ENCODE assay signal across 8 mouse cellular contexts in the genomic region with DNA sequence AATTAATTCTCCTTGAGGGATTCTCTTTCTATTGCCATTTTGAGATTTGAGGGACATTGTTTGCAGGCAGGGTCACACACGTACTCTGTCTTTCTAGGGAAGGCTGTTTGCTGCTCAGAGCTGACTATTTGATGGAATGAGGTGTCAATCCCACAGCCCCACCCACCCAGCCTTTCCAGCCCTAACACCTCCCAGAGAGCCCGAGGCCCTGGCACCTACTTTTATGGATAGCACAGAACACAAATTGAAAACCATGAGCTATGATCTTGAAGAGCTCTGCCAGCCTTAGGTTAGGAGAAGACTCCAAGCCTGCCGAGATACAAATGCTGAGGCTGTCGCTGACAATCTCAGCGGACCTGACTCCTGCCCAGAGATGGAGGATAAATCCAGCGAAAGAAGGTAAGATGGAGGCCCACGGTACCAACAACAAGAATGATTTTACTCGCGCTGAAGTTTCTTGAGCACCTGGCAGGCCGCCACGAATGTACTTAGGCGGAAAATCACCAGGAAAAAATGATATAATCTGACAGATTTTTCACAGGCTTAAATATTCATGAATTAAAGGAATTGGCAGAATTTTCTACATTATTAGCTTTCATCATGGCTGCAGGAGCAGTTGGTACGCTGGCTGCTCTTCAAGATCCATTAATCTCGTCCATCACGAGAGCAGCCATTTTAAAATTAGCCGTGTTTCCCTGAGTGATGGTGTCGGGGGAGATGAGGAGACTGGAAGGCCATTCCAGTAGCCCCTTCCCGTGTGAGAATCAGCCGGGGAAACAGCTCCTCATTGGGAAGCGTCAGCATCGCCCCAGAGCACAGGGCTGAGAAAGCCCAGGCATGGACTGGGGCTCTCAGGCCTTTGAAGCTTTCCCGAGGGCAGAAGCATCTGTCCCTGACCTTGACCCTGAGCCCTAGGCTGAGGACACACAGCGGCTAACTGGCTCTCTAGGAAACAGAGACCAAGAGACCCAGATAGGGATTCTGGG.
A peak's percentile ranks its signal among the peaks of the same experiment; 100 is the strongest.
DNase-seq lines count a peak whose midpoint lies in the region; ATAC-seq and TF ChIP-seq lines count a peak whose summit lies in the region.

No protein-coding gene starts in this region.

- H3K4me1 ChIP-seq in heart, postnatal 0 days (ENCODE audit: control insufficient read depth, insufficient read depth): no peaks in the 10 kb centered on the region

- no peak for TF ChIP-seq EP300 in heart, postnatal 0 days (IDR thresholded peaks at IDR 0.05; ENCODE audit: low read depth)

- 67% methylated on average over 23 of the region's 23 CpGs for WGBS in heart, postnatal 0 days

- ATAC-seq in heart, postnatal 0 days (ENCODE audit: insufficient read depth, low read depth): no peak
- ATAC-seq in erythroblast, adult 5-6 weeks (replicated peaks; ENCODE audit: low FRiP score, poor library complexity, severe bottlenecking): no peak

- no peaks in the 10 kb centered on the region for H3K36me3 ChIP-seq in heart, postnatal 0 days (replicated peaks; ENCODE audit: control insufficient read depth, insufficient read depth, low read length)

- H3K27me3 ChIP-seq in heart, postnatal 0 days (ENCODE audit: control insufficient read depth, insufficient read depth, low read length): peaks cover 38% of the 10 kb centered on the region

- H3K4me3 ChIP-seq in heart, postnatal 0 days (ENCODE audit: low read depth, low read length): no peak overlapping the region

- H3K9ac ChIP-seq in heart, postnatal 0 days (replicated peaks; ENCODE audit: low read depth, low read length): no peak overlapping the region

- no peak for TF ChIP-seq CTCF in heart, postnatal 0 days (IDR thresholded peaks at IDR 0.05; ENCODE audit: low read depth)

- peak overlapping the region; percentile 20; the same call in 1 of the 2 replicates for H3K27ac ChIP-seq in heart, postnatal 0 days (ENCODE audit: low read depth)

- DNase-seq in heart, postnatal 0 days (ENCODE audit: low spot score): no peak
- no peak for DNase-seq in heart, adult 9 months (ENCODE audit: low spot score in 2 of 2)
- peak; percentile 32 for DNase-seq in right cerebral cortex, postnatal 14 days
- DNase-seq in right cerebral cortex, postnatal 36 days (ENCODE audit: low spot score in 2 of 2): no peak
- peak; percentile 19 to 46 for DNase-seq in layer of hippocampus, postnatal 25 days (ENCODE audit: extremely low spot score in 1 of 2, low spot score in 1 of 2)
- no peak for DNase-seq in spleen, postnatal 14 days (ENCODE audit: low spot score in 2 of 2)
- no peak for DNase-seq in ovary, adult 18-20 months (ENCODE audit: low spot score)

- H3K9me3 ChIP-seq in heart, postnatal 0 days (replicated peaks; ENCODE audit: control insufficient read depth, low read length): no peaks in the 10 kb centered on the region

- H3K4me2 ChIP-seq in heart, postnatal 0 days (ENCODE audit: low read depth, low read length): peak overlapping the region; percentile 22; the same call in 1 of the 2 replicates

Comparison
In these comparisons a context has a peak if more than half of its experiments do, and no peak if none do; other contexts are left out.
1. DNase-seq: peak in right cerebral cortex, postnatal 14 days (single experiment) and layer of hippocampus, postnatal 25 days (2 of 2); none in heart, postnatal 0 days (single experiment), heart, adult 9 months (0 of 2), right cerebral cortex, postnatal 36 days (0 of 2), spleen, postnatal 14 days (0 of 2) and ovary, adult 18-20 months (single experiment).